Mouse (Mus musculus): ENCODE results near the gene Rfng. TPM values are rescaled to one million over a fixed set of nuclear protein-coding genes. Genes with fewer than 3 reads are reported as not detected.
"Not testable (repeated sequence)": the region's sequence is repeated elsewhere in the genome, so short reads cannot be mapped to it uniquely, and the experiment has no call there.

Rfng gene
- total RNA-seq (2012; rRNA removed) = 10.0 and 10.4 TPM in 2 replicates
- 3.8 and 4.3 TPM in 2 replicates for total RNA-seq (2014; rRNA removed)
- 14.2 and 17.6 TPM in 2 replicates for polyA plus RNA-seq (2012; ENCODE audit: insufficient read length, low read depth)

- Histone ChIP-seq H3K27me3 (replicated peaks) (no peaks in the 10 kb centered on the region), H3K4me2 (ENCODE audit: insufficient read depth, low read depth, poor library complexity, severe bottlenecking) (peak within 1 kb of the TSS; percentile 60), H3K27ac (ENCODE audit: insufficient read depth, low read depth) (peak within 1 kb of the TSS; percentile 37; the same call in 1 of the 2 replicates), H3K4me3 (replicated peaks in 1 of 3; ENCODE audit: low read depth in 2 of 3, low read length in 2 of 3, poor library complexity in 1 of 3) (peak within 1 kb of the TSS; percentile 79 to 91 (median 84)), H3K9ac (ENCODE audit: insufficient read depth, low read depth) (peak within 1 kb of the TSS; percentile 77), H3K9me3 (replicated peaks; ENCODE audit: low read length) (no peaks in the 10 kb centered on the region), H3K79me2 (replicated peaks; ENCODE audit: control insufficient read depth, extremely low read depth, insufficient read depth, poor library complexity, severe bottlenecking) (peaks cover 13% of the 10 kb centered on the region), H3K4me1 (ENCODE audit: control insufficient read depth in 1 of 2, insufficient read depth in 2 of 2) (peaks cover 10 to 30% of the 10 kb centered on the region in 2 experiments), H3K36me3 (replicated peaks in 1 of 2; ENCODE audit: control insufficient read depth in 1 of 2, insufficient read depth in 1 of 2, low read length in 1 of 2) (peaks cover 46 to 66% of the 10 kb centered on the region in 2 experiments)
- in situ Hi-C loops (cut with MboI; ENCODE audit: low pct_ligation_motif_present, low pct_unique_long_range_greater_than_20kb, low sequenced_read_pairs) (no loop called here), dilution Hi-C loops (cut with MboI; ENCODE audit: extremely low pct_ligation_motif_present, extremely low pct_unique_long_range_greater_than_20kb, low sequenced_read_pairs) (no loop called here)
- TF ChIP-seq MYC (IDR thresholded peaks at IDR 0.05; ENCODE audit: low read depth, low read length) (no peak; the same call in 1 of the 2 replicates), MAX (IDR thresholded peaks at IDR 0.05; ENCODE audit: low read length) (peak; percentile 50), TCF12 (IDR thresholded peaks at IDR 0.05; ENCODE audit: low read depth, low read length) (peak; percentile 30; the same call in 1 of the 2 replicates), NRF1 (IDR thresholded peaks at IDR 0.05; ENCODE audit: low read depth, low read length) (peak; percentile 7; the same call in 1 of the 2 replicates), CHD2 (IDR thresholded peaks at IDR 0.05; ENCODE audit: low read length) (peak; percentile 89), JUND (conservative IDR thresholded peaks at IDR 0.05; ENCODE audit: low read depth, low read length) (no peak), MAZ (IDR thresholded peaks at IDR 0.05; ENCODE audit: low read depth, low read length) (peak; percentile 97), SIN3A (IDR thresholded peaks at IDR 0.05; ENCODE audit: low read length) (peak; percentile 97), ZMIZ1 (IDR thresholded peaks at IDR 0.05; ENCODE audit: low read depth, low read length) (peak; percentile 41), NELFE (IDR thresholded peaks at IDR 0.05; ENCODE audit: low read depth, low read length) (peak; percentile 50), JUN (IDR thresholded peaks at IDR 0.05; ENCODE audit: insufficient read depth, low read depth, low read length) (no peak), BHLHE40 (IDR thresholded peaks at IDR 0.05; ENCODE audit: low read depth, low read length) (no peak), ETS1 (conservative IDR thresholded peaks at IDR 0.05; ENCODE audit: low read depth, low read length) (no peak), ELF1 (IDR thresholded peaks at IDR 0.05; ENCODE audit: low read depth, low read length) (peak; percentile 89), RCOR1 (conservative IDR thresholded peaks at IDR 0.05; ENCODE audit: low read depth, low read length) (no peak), UBTF (IDR thresholded peaks at IDR 0.05; ENCODE audit: low read depth, low read length) (peak; percentile 63; the same call in 1 of the 2 replicates), USF2 (conservative IDR thresholded peaks at IDR 0.05; ENCODE audit: low read depth, low read length) (no peak), HCFC1 (IDR thresholded peaks at IDR 0.05; ENCODE audit: low read depth, low read length) (peak; percentile 86), POLR2A (IDR thresholded peaks at IDR 0.05; ENCODE audit: low read depth, low read length) (peak; percentile 68), KAT2A (IDR thresholded peaks at IDR 0.05; ENCODE audit: insufficient replicate concordance, low read length) (peak; percentile 84; the same call in 1 of the 2 replicates), MXI1 (IDR thresholded peaks at IDR 0.05; ENCODE audit: low read depth, low read length) (peak; percentile 72; the same call in 1 of the 2 replicates)
- DNase-seq (ENCODE audit: extremely low read depth) = peak; percentile 80
These were observed at the start of gene Rfng, which contains the start of gene Gps1 for GRCm38 (mm10) chr11:120784064-120784791. Gene Rfng (minus strand): TSS chr11:120784207. Gene Gps1 (plus strand): TSS chr11:120784272.

- H3K27me3 ChIP-seq (replicated peaks); H3K4me1 ChIP-seq (ENCODE audit: control insufficient read depth in 1 of 2, insufficient read depth in 2 of 2); H3K79me2 ChIP-seq (replicated peaks; ENCODE audit: control insufficient read depth, extremely low read depth, insufficient read depth, poor library complexity, severe bottlenecking); H3K4me2 ChIP-seq (ENCODE audit: insufficient read depth, low read depth, poor library complexity, severe bottlenecking); in situ Hi-C loops (cut with MboI; ENCODE audit: low pct_ligation_motif_present, low pct_unique_long_range_greater_than_20kb, low sequenced_read_pairs); H3K9ac ChIP-seq (ENCODE audit: insufficient read depth, low read depth); H3K4me3 ChIP-seq (replicated peaks in 1 of 3; ENCODE audit: low read depth in 2 of 3, low read length in 2 of 3, poor library complexity in 1 of 3); dilution Hi-C loops (cut with MboI; ENCODE audit: extremely low pct_ligation_motif_present, extremely low pct_unique_long_range_greater_than_20kb, low sequenced_read_pairs); DNase-seq (ENCODE audit: extremely low read depth); H3K9me3 ChIP-seq (replicated peaks; ENCODE audit: low read length); H3K27ac ChIP-seq (ENCODE audit: insufficient read depth, low read depth): not testable (repeated sequence)
- H3K36me3 ChIP-seq (replicated peaks in 1 of 2; ENCODE audit: control insufficient read depth in 1 of 2, insufficient read depth in 1 of 2, low read length in 1 of 2) = peaks cover 0 to 12% of the 10 kb centered on the region in 2 experiments
These were observed 49.0 kb upstream of the Rfng start for GRCm38 (mm10) chr11:120832962-120833361.

Measured in CH12.LX (cell line).